Mouse (Mus musculus) CH12F3 (cell line): ENCODE data around the gene Ccdc92.

Experiments used
- in situ Hi-C: fragments of 300-500 bp; cut with MboI; formaldehyde crosslinking; loops from 2 replicates; pipeline ENCODE4 v1.14.3; 2020; ENCODE audit warnings: low sequenced_read_pairs

Gene Ccdc92

GRCm38 (mm10) chr5:124862013-124862866, at the start of gene Ccdc92, which contains the start of gene Zfp664:
TSS of gene Ccdc92 (minus strand) at chr5:124862424.
TSS of gene Zfp664 (plus strand) at chr5:124862691.
- in situ Hi-C loops: no loop called here

DNA sequence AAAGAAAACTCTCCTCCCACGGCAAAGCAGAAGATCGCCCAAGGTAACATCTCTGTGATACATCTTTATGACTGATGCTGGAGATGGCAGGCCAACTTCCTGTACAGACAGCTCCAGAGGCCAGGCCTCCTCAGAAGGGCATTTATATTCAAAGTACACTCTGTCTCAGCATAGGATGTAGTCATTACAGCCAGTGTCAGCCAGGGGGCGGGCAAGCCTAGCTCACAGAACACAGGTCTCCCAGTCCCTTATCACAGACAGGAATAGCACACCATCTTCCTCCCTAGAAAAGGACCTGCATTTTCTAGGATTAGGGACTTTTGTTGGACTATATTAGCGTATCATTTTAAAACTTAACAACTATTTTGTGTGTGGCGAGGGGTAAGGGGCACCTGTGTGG, 46.6 kb upstream of the Ccdc92 start:
- in situ Hi-C loops: loop anchor here (5.0 to 10.0 kb wide), 4 partner anchors 106 to 466 kb away; no protein-coding TSS in a partner anchor

DNA sequence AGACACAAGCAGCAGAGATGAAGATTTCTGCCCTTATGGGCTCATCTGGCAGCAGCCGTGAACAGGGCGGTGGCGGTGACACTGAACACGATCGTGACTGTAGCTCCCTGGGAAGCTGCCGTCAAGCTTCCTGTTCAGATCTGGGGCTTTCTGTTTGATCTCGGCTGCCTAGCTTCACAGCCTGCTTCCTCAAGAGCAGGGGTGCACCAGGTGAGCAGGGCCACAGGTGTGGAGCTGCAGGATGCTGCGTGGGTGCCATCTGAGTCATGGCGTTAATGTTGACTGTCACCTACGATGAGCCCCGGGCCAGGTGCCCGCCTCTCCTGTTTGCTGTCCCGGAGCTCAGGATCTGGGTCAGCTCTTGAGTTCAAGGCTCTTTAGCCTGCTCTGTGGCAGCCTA, 44.7 kb upstream of the Ccdc92 start:
- in situ Hi-C loops: loop anchor here (5.0 to 10.0 kb wide), 4 partner anchors 108 to 468 kb away; no protein-coding TSS in a partner anchor

DNA sequence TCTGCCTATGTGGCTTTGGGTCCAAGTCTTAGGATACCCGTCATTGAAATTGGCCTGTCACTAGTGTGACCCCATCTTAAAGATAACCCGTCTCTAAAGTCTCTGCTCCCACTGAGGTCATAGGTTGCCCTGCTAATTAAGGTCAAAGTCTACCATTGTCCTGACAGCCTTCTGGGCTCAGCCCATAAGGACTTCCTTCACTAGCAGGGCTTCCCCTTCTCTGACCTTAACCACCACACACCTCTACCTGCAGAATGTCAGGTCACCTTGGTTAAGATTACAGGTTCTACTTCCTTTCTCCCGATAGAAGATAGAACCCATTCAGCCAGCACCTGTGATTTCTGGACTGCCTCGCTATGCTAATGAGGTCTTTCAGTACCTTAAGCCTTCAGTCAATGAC, 41.6 kb upstream of the Ccdc92 start:
- in situ Hi-C loops: loop anchor here (10.0 kb wide), 3 partner anchors 111 to 471 kb away; no protein-coding TSS in a partner anchor

DNA sequence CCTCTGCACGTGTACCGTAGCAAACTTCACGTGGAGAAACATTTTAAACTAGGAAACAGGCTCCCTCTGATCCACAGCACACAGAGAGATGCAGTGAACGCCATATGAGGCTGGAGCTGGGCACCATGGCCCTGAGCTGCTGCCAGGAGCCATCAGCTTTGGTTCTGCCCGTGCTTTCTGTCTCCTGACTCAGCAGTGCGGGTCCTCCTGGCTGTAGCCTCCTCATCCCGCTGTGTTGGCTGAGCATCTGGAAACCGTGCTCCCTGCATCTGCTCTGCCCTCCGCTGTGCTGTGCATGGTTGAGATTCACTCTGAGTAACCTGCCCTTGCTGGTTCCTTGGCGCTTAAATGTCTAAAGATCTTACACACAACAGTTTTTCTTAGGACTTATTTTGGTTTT, 40.0 kb upstream of the Ccdc92 start:
- in situ Hi-C loops: loop anchor here (10.0 kb wide), 3 partner anchors 113 to 473 kb away; no protein-coding TSS in a partner anchor

GRCm38 (mm10) chr5:124901675-124902074, 39.5 kb upstream of the Ccdc92 start:
- in situ Hi-C loops: loop anchor here (10.0 kb wide), 3 partner anchors 113 to 473 kb away; no protein-coding TSS in a partner anchor

- in situ Hi-C loops: loop anchor here (10.0 kb wide), 3 partner anchors 114 to 474 kb away; no protein-coding TSS in a partner anchor
These were observed 38.7 kb upstream of the Ccdc92 start for GRCm38 (mm10) chr5:124900738-124901490.

DNA sequence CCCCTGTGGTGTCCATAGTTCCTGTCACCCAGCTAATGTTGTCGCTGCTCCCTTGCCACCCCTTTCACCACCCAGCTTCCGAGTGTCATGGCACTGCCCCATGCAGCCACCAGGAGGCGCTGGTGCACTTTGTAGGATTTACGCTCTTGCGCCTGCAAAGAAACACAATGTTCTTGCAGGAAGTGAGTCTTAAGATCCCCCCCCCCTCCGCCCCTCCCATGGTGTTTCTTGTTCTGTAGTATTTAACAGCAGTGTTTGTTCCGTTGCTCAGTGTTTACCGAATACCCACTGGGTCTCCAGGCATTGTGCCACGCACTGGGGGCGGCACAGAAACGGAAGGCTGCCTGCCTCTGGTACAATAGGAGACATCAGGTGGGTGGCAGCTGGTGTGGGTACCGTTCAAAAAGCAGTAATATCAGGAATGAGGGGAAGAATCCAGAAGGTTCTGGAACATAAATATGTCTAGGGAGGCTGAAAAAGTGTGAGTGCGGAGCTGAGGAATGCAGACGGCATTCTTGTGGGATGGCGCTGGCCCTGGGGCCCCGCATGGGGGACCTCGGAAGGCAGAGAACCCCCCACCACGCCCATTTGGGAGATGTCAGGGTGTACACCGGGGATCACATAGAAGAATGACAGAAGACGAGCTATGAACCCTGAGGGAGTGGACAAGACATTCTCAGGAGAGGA, 37.9 kb upstream of the Ccdc92 start:
- in situ Hi-C loops: loop anchor here (10.0 kb wide), 3 partner anchors 115 to 475 kb away; no protein-coding TSS in a partner anchor

DNA sequence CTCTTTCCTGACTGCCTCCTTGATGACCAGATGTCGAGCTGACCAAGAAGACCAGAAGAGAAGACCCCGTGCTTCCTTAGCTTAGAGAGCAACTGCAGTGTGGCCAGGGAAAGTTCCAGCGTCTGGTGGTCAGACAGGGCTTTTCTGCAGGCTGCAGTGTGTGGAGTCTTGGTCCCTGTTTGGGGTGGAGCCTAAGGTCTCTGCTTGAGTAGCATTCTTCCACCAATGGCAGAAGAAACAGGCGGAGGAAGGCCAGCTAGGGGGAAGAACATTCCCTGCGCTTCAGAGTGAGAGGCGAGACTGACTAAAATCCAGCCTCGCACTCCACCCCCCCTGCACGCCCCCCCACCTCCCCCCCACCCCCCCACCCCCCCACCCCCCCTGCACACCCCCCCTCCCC, 33.9 kb upstream of the Ccdc92 start:
- in situ Hi-C loops: no loop called here

GRCm38 (mm10) chr5:124891921-124892370, 29.7 kb upstream of the Ccdc92 start:
- in situ Hi-C loops: no loop called here

DNA sequence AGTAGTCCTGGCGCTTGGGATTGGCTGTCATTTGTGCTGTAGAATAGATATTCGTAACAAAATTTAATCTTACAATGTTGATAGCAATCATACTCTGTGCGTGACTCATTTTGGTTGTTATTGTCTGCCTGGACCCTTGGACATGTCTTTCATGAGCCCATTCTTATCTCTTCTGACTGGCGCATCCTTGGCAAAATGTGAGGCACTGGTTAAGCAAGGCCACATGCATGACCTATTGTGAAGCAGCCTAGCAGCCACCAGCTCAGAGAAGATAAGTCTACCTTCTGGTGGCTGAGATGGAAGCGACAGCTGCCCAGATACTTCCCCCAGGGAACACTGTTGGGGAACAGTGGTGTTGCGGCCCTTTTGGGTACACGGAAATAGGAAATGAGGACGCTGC, 26.4 kb upstream of the Ccdc92 start:
- in situ Hi-C loops: no loop called here

DNA sequence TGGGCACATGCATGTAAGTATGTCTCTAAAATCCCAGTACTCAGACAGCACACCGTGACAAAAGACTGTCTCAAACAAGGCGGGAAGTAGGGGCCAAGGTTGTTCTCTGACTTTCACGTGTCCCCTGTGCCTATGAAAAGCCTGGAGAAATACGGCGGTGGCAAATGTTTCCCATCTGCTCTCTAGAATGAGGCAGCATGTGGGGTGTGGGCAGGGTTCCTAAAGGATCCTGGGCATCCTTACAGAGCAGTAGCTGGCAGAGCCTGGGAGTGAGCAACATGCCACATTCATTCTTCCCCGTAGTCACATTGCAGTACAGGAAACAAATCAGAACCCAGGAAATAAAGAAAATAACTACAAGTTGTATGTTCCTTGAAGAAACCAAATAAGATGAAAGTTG, 21.7 kb upstream of the Ccdc92 start:
- in situ Hi-C loops: no loop called here

- in situ Hi-C loops: loop anchor here (10.0 kb wide), 1 partner anchor 285 kb away; no protein-coding TSS in a partner anchor
These were observed 17.6 kb upstream of the Ccdc92 start for GRCm38 (mm10) chr5:124879801-124880200.

- in situ Hi-C loops: loop anchor here (10.0 kb wide), 1 partner anchor 284 kb away; no protein-coding TSS in a partner anchor
These were observed 17.0 kb upstream of the Ccdc92 start for GRCm38 (mm10) chr5:124879251-124879650.

DNA sequence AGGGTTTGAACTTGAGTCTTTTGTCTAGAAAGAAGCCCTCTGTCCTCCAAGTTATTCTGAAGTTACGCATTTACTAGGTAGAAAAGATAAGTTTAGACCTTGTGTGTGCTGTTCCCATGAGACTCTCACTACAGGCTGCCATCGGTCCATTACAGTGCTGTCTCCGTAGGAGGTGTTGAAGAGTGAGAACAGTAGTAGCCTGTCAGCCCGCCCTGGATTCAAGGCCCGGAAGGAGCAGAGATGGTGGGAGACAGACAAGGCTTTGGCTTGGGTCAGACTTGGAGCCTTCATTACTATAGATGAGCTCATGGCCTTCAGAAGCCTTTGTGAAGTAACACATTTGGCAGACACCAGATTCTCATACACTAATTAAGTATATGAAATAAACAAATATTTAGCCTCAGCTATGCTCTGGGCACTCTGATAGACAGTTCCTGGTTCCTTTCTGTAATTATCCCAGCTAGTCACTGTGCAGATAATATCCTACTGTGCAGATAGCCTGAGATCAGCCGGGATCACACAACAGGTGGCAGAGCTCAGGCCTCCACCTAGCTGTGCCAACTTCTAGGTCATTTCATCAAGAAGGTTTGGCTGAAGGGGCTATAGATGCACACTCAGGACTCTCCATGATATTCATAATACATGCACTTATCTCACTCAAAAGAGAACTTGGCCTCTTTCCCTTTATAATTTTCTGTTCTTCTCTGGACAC, 11.8 kb upstream of the Ccdc92 start:
- in situ Hi-C loops: loop anchor here (10.0 kb wide), 1 partner anchor 279 kb away; no protein-coding TSS in a partner anchor

DNA sequence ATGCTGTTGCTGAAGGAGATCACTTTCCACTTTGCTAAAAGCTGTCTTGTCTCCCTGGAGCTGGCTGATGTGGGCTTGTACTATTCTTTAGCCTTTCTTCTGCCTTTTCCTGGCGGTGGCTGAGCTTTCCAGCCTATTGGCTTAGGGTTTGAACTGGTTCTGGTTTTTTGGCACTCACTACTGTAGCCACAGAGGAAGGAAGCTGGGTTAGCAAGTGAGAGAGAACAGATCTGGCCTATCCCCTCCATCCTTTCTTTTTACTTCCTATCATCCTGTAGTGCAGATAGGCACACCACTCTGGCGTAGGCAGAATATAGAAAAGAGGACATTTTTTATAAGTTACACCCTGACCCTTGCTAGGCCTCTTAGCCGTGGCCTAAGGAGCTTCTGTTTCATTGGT, 10.9 kb upstream of the Ccdc92 start:
- in situ Hi-C loops: loop anchor here (10.0 kb wide), 1 partner anchor 278 kb away; no protein-coding TSS in a partner anchor

- in situ Hi-C loops: loop anchor here (10.0 kb wide), 1 partner anchor 277 kb away; no protein-coding TSS in a partner anchor
These were observed 9.8 kb upstream of the Ccdc92 start for GRCm38 (mm10) chr5:124872033-124872432.

- in situ Hi-C loops: no loop called here
These were observed 6.8 kb upstream of the Ccdc92 start for GRCm38 (mm10) chr5:124868981-124869380.

DNA sequence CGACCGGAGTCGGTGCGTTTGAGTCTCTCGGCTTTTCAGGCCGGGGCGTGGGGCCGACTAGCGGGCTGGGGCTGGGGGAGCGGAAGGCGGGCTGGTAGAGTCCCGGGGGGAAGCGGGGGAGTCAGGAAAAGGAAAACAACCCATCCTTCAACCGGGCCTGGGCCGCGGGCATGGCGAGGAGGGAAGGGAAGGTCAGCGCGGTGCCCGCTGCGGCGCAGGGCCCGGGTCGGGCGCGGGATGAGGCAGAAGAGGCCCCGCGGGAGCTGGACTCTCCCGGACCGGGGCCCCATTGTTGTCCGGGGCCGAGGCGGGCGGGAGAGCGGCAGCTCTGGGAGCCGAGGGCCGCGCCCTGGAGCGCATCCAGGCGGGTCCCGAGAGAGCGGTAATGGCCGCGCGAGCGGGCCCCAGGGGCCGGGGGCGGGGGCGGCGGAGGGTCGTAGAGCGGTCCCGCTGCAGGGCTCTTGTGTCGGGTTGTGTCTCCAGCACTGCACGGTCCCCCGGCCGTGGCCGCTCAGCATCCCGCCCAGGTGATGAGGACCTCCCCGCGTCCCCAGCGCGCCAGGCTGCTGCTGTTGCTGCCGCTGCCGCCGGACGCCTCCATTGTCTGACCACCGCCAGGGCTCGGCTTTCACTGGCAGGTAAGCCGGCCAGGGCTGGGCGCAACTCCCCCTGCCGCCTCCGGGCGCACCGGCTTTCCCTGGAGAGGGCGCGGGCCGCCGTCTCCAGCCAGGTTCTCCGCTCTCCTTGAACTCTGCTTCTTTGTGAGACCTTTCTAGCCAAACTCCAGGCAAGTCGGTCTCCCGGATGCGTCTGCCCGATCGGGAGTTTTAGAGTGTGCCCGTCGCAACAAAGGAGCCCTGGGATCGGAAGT, 882 bp upstream of the Ccdc92 start:
- in situ Hi-C loops: no loop called here
